Mouse (Mus musculus) midbrain, embryonic 12.5 days (tissue): ENCODE results near the gene Mrpl14. TPM values are rescaled to one million over a fixed set of nuclear protein-coding genes. Genes with fewer than 3 reads are reported as not detected.

Source experiments
- ATAC-seq: fragments of 200-750 bp; cut with Nextera tagmentation; 2 replicates; pipeline ENCODE4 v1.8.0; 2017; ENCODE audit warnings: low read depth, moderate TSS enrichment, moderate library complexity; ENCODE audit not compliant: low FRiP score
- H3K27ac ChIP-seq: fragments of 300-500 bp; sonication (generic); replicated peaks from 2 replicates; pipeline ENCODE4 v1.5.1; 2016; ENCODE audit warnings: mild to moderate bottlenecking
- H3K27me3 ChIP-seq: fragments of 300-500 bp; sonication (generic); 2 replicates; pipeline ENCODE4 v1.6.1; 2016; ENCODE audit warnings: mild to moderate bottlenecking
- H3K36me3 ChIP-seq: fragments of 300-500 bp; sonication (generic); 2 replicates; pipeline ENCODE4 v1.6.1; 2016
- H3K4me1 ChIP-seq: fragments of 300-500 bp; sonication (generic); 2 replicates; pipeline ENCODE4 v1.6.1; 2016
- H3K4me2 ChIP-seq: fragments of 300-500 bp; sonication (generic); replicated peaks from 2 replicates; pipeline ENCODE4 v1.6.1; 2016; ENCODE audit warnings: mild to moderate bottlenecking, moderate library complexity
- H3K4me3 ChIP-seq: fragments of 300-500 bp; sonication (generic); 2 replicates; pipeline ENCODE4 v1.5.1; 2016; ENCODE audit warnings: mild to moderate bottlenecking
- H3K9ac ChIP-seq: fragments of 300-500 bp; sonication (generic); replicated peaks from 2 replicates; pipeline ENCODE4 v1.6.1; 2016; ENCODE audit warnings: mild to moderate bottlenecking, moderate library complexity
- H3K9me3 ChIP-seq: fragments of 300-500 bp; sonication (generic); 2 replicates; pipeline ENCODE4 v1.6.1; 2016; ENCODE audit warnings: mild to moderate bottlenecking
- WGBS: fragments of 180-500 bp; shearing (Covaris S2); methylation state at CpG from one replicate; pipeline ENCODE4 v1.1.7; 2016; 5-methylcytosine and 5-hydroxymethylcytosine counted together
- polyA plus RNA-seq: library from polyadenylated mRNA; unstranded; fragments of >200 nt; fragmentation: Nextera tagmentation; extraction: Ambion mirVana; gene quantifications from 2 replicates; pipeline ENCODE4 v1.2.1, GENCODE M21; 2016

Mrpl14 gene
- polyA plus RNA-seq, 1 experiment from 2014 or later, result 105 TPM

DNA sequence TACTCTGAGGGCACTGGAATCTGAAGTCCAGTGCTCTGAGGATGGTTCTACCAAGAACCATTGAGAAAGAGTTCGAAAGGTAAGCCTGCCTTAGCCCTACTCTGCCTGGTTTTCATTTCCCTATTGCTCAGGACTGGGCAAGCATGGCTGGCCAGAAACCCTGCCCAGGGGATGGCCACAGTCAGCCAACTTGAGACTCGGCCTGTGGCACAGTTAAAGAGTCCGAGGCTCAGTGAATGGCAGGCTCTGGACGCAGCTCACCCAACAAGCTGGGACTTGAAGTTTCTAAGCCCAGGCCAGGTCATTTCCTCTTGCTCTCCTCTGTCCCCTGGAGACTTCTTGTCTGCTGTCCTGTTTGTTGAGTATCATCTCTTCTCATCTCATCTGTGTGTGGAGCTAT, 44.6 kb downstream of the Mrpl14 start:
- peaks cover 39% of the 10 kb centered on the region for H3K27me3 ChIP-seq
- peaks cover 25% of the 10 kb centered on the region for H3K4me1 ChIP-seq
- no peak overlapping the region for H3K4me3 ChIP-seq
- H3K9me3 ChIP-seq, result no peaks in the 10 kb centered on the region
- ATAC-seq, result no peak
- H3K4me2 ChIP-seq, result no peak overlapping the region
- no peaks in the 10 kb centered on the region for H3K36me3 ChIP-seq
- no peak overlapping the region for H3K9ac ChIP-seq
- H3K27ac ChIP-seq, result no peak overlapping the region
- WGBS, result 84% methylated on average over 4 of the region's 4 CpGs

- Histone ChIP-seq H3K36me3 (no peaks in the 10 kb centered on the region), H3K27ac (no peak overlapping the region), H3K9me3 (no peaks in the 10 kb centered on the region), H3K9ac (no peak overlapping the region), H3K4me2 (no peak overlapping the region), H3K27me3 (peaks cover 39% of the 10 kb centered on the region), H3K4me1 (peaks cover 30% of the 10 kb centered on the region), H3K4me3 (no peak overlapping the region)
- ATAC-seq, result no peak
- 26% methylated on average over 9 of the region's 9 CpGs for WGBS
Measured at GRCm38 (mm10) chr17:45731172-45731864, 45.2 kb downstream of the Mrpl14 start.

GRCm38 (mm10) chr17:45733038-45733734, 47.1 kb downstream of the Mrpl14 start:
- no peaks in the 10 kb centered on the region for H3K36me3 ChIP-seq
- peak overlapping the region; percentile 57 for H3K9ac ChIP-seq
- no peak for ATAC-seq
- H3K9me3 ChIP-seq, result no peaks in the 10 kb centered on the region
- H3K27me3 ChIP-seq, result peaks cover 39% of the 10 kb centered on the region
- H3K4me2 ChIP-seq, result peak overlapping the region; percentile 60
- WGBS, result 71% methylated on average over 19 of the region's 19 CpGs
- no peak overlapping the region for H3K27ac ChIP-seq
- H3K4me3 ChIP-seq, result peak overlapping the region; percentile 34; the same call in 1 of the 2 replicates
- H3K4me1 ChIP-seq, result peaks cover 37% of the 10 kb centered on the region

DNA sequence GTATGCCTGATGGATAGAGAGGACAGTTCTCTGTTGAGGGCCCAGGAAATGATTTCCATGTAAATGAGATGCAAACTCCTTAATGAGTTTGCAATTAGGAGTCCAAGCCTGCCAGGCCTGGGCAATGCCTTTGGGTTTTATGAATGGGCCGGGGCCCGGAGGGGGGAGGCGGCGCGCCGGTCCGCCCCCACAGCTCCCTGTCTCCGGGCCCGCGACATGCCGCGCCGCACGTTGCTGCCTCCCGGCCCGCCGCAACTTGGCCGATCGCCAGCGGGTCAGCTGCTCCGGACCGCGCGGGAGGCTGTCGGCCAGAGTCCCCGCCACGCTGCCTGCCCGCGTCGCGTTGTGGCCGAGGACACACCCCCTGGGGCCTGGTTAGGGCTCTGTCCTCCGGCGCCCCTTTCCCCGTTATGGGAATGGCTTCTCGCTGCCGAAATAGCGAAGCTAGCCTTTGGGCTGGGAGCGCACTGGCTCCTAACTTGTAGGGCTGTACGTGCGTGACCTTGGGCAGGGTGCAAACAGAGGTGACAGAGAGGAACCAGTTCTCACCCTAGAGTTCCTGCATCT, 47.7 kb downstream of the Mrpl14 start, which contains the start of gene 1600014C23Rik:
Gene 1600014C23Rik (minus strand): TSS at position 110 of the 567 bp plus-strand sequence.
- WGBS, result under 1% methylated on average over 40 of the region's 41 CpGs

GRCm38 (mm10) chr17:45734333-45734732, 48.2 kb downstream of the Mrpl14 start:
- peak overlapping the region; percentile 60 for H3K4me2 ChIP-seq
- peak overlapping the region; percentile 27; the same call in 1 of the 2 replicates for H3K27ac ChIP-seq
- peaks cover 37% of the 10 kb centered on the region for H3K4me1 ChIP-seq
- peak overlapping the region; percentile 34; the same call in 1 of the 2 replicates for H3K4me3 ChIP-seq
- 10% methylated on average over 3 of the region's 3 CpGs for WGBS
- H3K27me3 ChIP-seq, result peaks cover 36% of the 10 kb centered on the region
- no peaks in the 10 kb centered on the region for H3K36me3 ChIP-seq
- peak overlapping the region; percentile 57 for H3K9ac ChIP-seq
- no peak for ATAC-seq
- H3K9me3 ChIP-seq, result no peaks in the 10 kb centered on the region

More for the DNA sequence above, 47.7 kb downstream of the Mrpl14 start, which contains the start of gene 1600014C23Rik:
- Histone ChIP-seq H3K4me1 (peaks cover 37% of the 10 kb centered on the region), H3K27me3 (peaks cover 39% of the 10 kb centered on the region), H3K4me3 (peak within 1 kb of the TSS; percentile 34), H3K27ac (peak within 1 kb of the TSS; percentile 27; the same call in 1 of the 2 replicates), H3K9ac (peak within 1 kb of the TSS; percentile 57), H3K9me3 (no peaks in the 10 kb centered on the region), H3K4me2 (peak within 1 kb of the TSS; percentile 60), H3K36me3 (no peaks in the 10 kb centered on the region)
- ATAC-seq, result peak; percentile 7; the same call in 1 of the 2 replicates

- peak overlapping the region; percentile 91; the same call in 1 of the 2 replicates for H3K27ac ChIP-seq
- no peak overlapping the region for H3K4me2 ChIP-seq
- no peaks in the 10 kb centered on the region for H3K36me3 ChIP-seq
- H3K4me1 ChIP-seq, result peaks cover 37% of the 10 kb centered on the region
- no peak overlapping the region for H3K9ac ChIP-seq
- H3K27me3 ChIP-seq, result peaks cover 30% of the 10 kb centered on the region
- H3K4me3 ChIP-seq, result no peak overlapping the region
- ATAC-seq, result no peak
- no peaks in the 10 kb centered on the region for H3K9me3 ChIP-seq
- WGBS, result 61% methylated on average over 4 of the region's 4 CpGs
Measured at GRCm38 (mm10) chr17:45734881-45735280, 48.8 kb downstream of the Mrpl14 start.

DNA sequence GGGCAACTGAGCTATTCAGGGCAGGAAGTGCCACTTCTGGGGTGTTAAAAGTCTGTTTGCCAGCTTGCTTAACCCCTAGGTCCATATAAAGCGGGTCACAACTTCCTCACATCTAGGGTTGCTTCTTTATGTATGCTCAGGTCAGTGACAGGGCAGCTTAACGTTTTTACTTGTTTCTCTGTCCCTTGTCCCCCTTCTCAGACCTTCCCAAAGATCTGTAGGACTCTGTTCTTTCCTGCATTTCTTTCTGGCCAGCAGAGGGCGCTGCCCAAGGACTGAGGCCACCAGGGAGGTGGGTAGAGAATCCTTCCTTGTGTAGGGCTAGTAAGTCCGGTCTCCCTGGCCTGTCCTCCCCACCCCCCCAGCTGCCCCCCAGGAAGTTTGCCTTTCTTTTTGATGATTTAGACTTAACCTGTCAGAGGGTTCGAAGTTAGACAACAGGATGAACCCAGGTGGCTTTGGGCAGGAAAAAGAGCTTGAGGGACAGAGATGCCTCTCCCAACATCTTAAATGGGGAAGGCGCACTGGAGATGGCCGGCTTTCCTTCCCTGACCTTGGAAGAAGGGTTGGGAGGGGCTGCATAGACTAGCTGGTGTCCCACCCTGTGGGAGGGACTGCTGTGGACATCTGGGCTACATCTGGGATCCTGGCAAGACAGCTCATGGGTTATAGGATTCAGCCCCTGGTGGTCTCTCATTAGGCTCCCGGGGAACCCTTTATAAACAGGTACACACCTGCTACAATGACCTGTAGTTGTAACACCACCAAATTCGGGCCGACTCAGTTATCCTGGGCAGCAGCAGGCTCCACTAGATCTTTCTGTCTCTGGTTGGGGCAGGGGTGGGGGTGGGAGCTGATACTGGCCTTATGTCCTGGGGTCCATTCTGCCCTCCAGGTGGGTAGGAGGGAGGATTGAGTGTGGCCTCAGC, 49.5 kb downstream of the Mrpl14 start:
- Histone ChIP-seq H3K27me3 (peaks cover 25% of the 10 kb centered on the region), H3K4me3 (peak overlapping the region; percentile 36), H3K4me2 (peak overlapping the region; percentile 66), H3K9me3 (no peaks in the 10 kb centered on the region), H3K27ac (peak overlapping the region; percentile 91), H3K9ac (peak overlapping the region; percentile 46; the same call in 1 of the 2 replicates), H3K4me1 (peaks cover 37% of the 10 kb centered on the region), H3K36me3 (no peaks in the 10 kb centered on the region)
- peak; percentile 27 for ATAC-seq
- WGBS, result 5% methylated on average over 10 of the region's 10 CpGs

GRCm38 (mm10) chr17:45736311-45737077, 50.4 kb downstream of the Mrpl14 start:
- Histone ChIP-seq H3K4me2 (peak overlapping the region; percentile 66), H3K27ac (peak overlapping the region; percentile 91), H3K36me3 (no peaks in the 10 kb centered on the region), H3K4me1 (peaks cover 37% of the 10 kb centered on the region), H3K9ac (peak overlapping the region; percentile 72), H3K4me3 (peak overlapping the region; percentile 36), H3K9me3 (no peaks in the 10 kb centered on the region), H3K27me3 (peaks cover 23% of the 10 kb centered on the region)
- peak; percentile 67 for ATAC-seq
- WGBS, result under 1% methylated on average over 33 of the region's 72 CpGs

GRCm38 (mm10) chr17:45737078-45737601, 51.0 kb downstream of the Mrpl14 start:
- H3K36me3 ChIP-seq, result no peaks in the 10 kb centered on the region
- H3K27ac ChIP-seq, result peak overlapping the region; percentile 91
- H3K9me3 ChIP-seq, result no peaks in the 10 kb centered on the region
- H3K4me3 ChIP-seq, result peak overlapping the region; percentile 36
- H3K4me2 ChIP-seq, result peak overlapping the region; percentile 66
- peak overlapping the region; percentile 72 for H3K9ac ChIP-seq
- WGBS, result 12% methylated on average over 10 of the region's 10 CpGs
- H3K27me3 ChIP-seq, result peaks cover 17% of the 10 kb centered on the region
- peaks cover 37% of the 10 kb centered on the region for H3K4me1 ChIP-seq
- peak; percentile 5 for ATAC-seq

DNA sequence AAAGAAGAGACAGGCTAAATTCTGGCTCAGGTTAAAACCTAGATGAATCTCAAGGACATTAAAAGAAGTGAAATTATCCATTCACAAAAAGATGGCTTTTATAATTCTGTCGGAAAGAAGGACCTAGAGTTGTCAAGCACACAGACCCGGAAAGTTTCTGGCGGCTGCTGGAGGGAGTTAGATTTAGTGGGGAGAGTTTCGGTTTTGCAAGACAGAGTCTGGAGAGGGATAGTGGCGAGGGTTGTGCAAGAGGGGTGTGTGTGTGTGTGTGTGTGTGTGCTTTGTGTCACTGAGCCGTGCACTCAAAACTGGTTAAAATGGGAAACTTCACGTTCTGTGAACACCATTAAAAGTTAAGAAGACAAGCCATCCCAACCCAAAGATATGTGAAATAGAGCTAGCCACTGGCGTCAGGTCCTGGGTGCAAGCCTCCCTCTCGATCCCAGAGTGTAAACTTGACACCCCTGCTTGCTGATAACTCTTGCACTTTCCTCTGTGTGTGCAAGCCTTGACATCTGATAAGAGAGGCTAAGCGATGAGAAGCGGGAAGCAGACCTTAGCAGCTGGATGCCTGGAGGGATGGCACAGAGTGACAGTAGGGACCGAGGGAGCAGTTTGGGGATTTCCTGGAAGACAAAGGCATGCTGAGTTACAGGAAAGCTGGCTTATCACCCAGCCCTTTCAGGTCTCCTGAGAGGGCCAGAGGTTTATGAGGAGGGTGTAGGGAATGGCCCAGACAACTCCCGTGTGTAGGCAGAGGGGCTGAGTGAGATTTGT, 56.4 kb downstream of the Mrpl14 start:
- H3K27me3 ChIP-seq, result no peaks in the 10 kb centered on the region
- H3K4me2 ChIP-seq, result no peak overlapping the region
- no peak overlapping the region for H3K9ac ChIP-seq
- H3K36me3 ChIP-seq, result no peaks in the 10 kb centered on the region
- no peaks in the 10 kb centered on the region for H3K9me3 ChIP-seq
- ATAC-seq, result no peak
- H3K4me3 ChIP-seq, result no peak overlapping the region
- no peak overlapping the region for H3K27ac ChIP-seq
- peaks cover under 1% of the 10 kb centered on the region; the same call in 1 of the 2 replicates for H3K4me1 ChIP-seq
- WGBS, result 61% methylated on average over 13 of the region's 13 CpGs
